ENCODE assay signal across 9 mouse cellular contexts in the genomic region with DNA sequence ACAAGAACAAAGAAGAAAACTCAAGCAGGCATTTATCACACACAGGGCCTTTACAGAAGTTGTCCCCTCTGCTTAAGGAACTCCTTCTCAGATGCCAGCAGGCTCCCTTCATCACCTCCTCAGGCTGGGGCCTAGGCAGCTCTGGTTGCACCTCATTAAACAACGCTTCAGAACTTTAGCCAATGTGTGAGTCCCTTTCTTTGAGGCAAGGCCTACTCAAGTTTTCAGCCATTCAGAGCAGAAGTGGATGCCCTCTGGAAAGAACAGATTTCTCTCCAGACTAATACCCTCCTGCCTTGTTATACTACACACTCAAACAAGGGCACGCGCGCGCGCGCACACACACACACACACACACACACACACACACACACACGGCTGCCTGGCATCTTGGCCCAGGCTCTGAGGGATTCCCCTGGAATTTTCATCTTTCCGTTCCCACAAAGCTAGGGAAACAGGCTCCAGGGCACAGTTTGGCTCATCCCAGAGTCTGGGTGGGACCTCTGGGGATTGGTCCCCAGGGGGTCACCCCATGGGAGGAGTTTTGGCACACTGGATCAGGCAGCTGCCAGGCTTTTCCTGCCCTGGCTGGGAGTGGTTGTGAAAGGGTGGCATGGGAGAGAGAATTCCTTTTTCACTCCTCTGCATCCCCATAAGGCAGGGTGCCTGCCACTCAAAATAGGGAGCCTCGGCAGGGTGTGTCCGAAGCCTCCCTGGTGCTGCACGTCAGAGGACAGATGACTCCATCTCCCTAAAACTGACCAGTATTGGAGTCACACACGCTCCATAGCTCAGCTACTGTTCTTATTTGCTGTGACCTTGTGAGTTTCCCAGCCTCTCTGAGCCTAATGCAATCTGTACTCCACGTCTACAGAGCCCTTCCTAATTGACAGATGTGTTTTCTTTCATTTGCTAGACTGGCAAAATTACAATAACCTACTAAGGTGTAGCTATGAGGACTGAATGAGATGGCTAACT. TPM values are rescaled to one million over a fixed set of nuclear protein-coding genes. Genes with fewer than 3 reads are reported as not detected.
DNase-seq lines count a peak whose midpoint lies in the region; ATAC-seq and TF ChIP-seq lines count a peak whose summit lies in the region.
"Had no signal": no experiment of that assay in that cellular context is flagged by ENCODE, and none has a peak within 500 bp of the region (broad histone marks: within the 10 kb centered on the region; RNA-seq: fewer than 3 reads in every experiment).

No protein-coding gene starts in this region.

- no peak overlapping the region for H3K9ac ChIP-seq in intestine, embryonic 14.5 days (ENCODE audit: low read length)
- no peak overlapping the region for H3K9ac ChIP-seq in intestine, postnatal 0 days (ENCODE audit: low read depth, low read length)
- no peak overlapping the region for H3K9ac ChIP-seq in embryonic facial prominence, embryonic 13.5 days
- no peak overlapping the region for H3K9ac ChIP-seq in hindbrain, postnatal 0 days (replicated peaks; ENCODE audit: low read length)

- no peak for TF ChIP-seq CTCF in intestine, postnatal 0 days (IDR thresholded peaks at IDR 0.05; ENCODE audit: low read depth)
- no peak for TF ChIP-seq CTCF in hindbrain, postnatal 0 days (IDR thresholded peaks at IDR 0.05; ENCODE audit: low read depth)

- no peak overlapping the region for H3K4me2 ChIP-seq in intestine, embryonic 14.5 days (ENCODE audit: low read length)
- no peak overlapping the region for H3K4me2 ChIP-seq in intestine, postnatal 0 days (replicated peaks; ENCODE audit: low read depth)
- H3K4me2 ChIP-seq in embryonic facial prominence, embryonic 13.5 days, result no peak overlapping the region
- H3K4me2 ChIP-seq in hindbrain, postnatal 0 days (ENCODE audit: low read depth, low read length), result no peak overlapping the region

- DNase-seq in intestine, embryonic 14.5 days (ENCODE audit: low spot score), result no peak
- DNase-seq in MN1 (ENCODE audit: low spot score), result peak; percentile 43
- DNase-seq in hindbrain, postnatal 0 days (ENCODE audit: low spot score), result peak; percentile 75
- DNase-seq in lung, postnatal 10 days, result peak; percentile 86
- no peak for DNase-seq in yolk sac, embryonic 10.5 days (ENCODE audit: low spot score)
- no peak for DNase-seq in thymus, postnatal 36 days

- peak; percentile 43; the same call in 1 of the 2 replicates for ATAC-seq in intestine, embryonic 14.5 days (replicated peaks; ENCODE audit: low FRiP score, low TSS enrichment, low read depth)
- ATAC-seq in intestine, postnatal 0 days, result no peak
- peak; percentile 29; the same call in 1 of the 2 replicates for ATAC-seq in embryonic facial prominence, embryonic 13.5 days (ENCODE audit: insufficient number of reproducible peaks, insufficient read depth, low FRiP score, low TSS enrichment, low read depth)
- peak; percentile 85 for ATAC-seq in hindbrain, postnatal 0 days

- H3K27me3 ChIP-seq in intestine, embryonic 14.5 days (replicated peaks; ENCODE audit: control insufficient read depth, insufficient read depth, low read length), result no peaks in the 10 kb centered on the region
- no peaks in the 10 kb centered on the region for H3K27me3 ChIP-seq in intestine, postnatal 0 days (replicated peaks; ENCODE audit: control insufficient read depth, insufficient read depth, low read length)
- no peaks in the 10 kb centered on the region for H3K27me3 ChIP-seq in embryonic facial prominence, embryonic 13.5 days
- H3K27me3 ChIP-seq in hindbrain, postnatal 0 days (ENCODE audit: insufficient read depth, low read length), result no peaks in the 10 kb centered on the region

- H3K27ac ChIP-seq in intestine, embryonic 14.5 days (ENCODE audit: low read depth), result peak overlapping the region; percentile 36
- H3K27ac ChIP-seq in intestine, postnatal 0 days (ENCODE audit: low read depth, low read length), result no peak overlapping the region
- H3K27ac ChIP-seq in embryonic facial prominence, embryonic 13.5 days, result peak overlapping the region; percentile 83
- peak overlapping the region; percentile 49; the same call in 1 of the 2 replicates for H3K27ac ChIP-seq in hindbrain, postnatal 0 days
- H3K27ac ChIP-seq: heart, adult 2 months had no signal

- H3K36me3 ChIP-seq in intestine, embryonic 14.5 days (ENCODE audit: control insufficient read depth, insufficient read depth, low read length), result no peaks in the 10 kb centered on the region
- H3K36me3 ChIP-seq in intestine, postnatal 0 days (ENCODE audit: control insufficient read depth, insufficient read depth), result no peaks in the 10 kb centered on the region
- H3K36me3 ChIP-seq in embryonic facial prominence, embryonic 13.5 days, result no peaks in the 10 kb centered on the region
- H3K36me3 ChIP-seq in hindbrain, postnatal 0 days (ENCODE audit: insufficient read depth, low read length), result no peaks in the 10 kb centered on the region

- peaks cover 21% of the 10 kb centered on the region for H3K4me1 ChIP-seq in intestine, embryonic 14.5 days (replicated peaks; ENCODE audit: control insufficient read depth, insufficient read depth, low read length)
- no peaks in the 10 kb centered on the region for H3K4me1 ChIP-seq in intestine, postnatal 0 days (replicated peaks; ENCODE audit: control insufficient read depth, insufficient read depth, low read length)
- peaks cover 34% of the 10 kb centered on the region for H3K4me1 ChIP-seq in embryonic facial prominence, embryonic 13.5 days
- no peaks in the 10 kb centered on the region for H3K4me1 ChIP-seq in hindbrain, postnatal 0 days (ENCODE audit: insufficient read depth, low read length)

- no peaks in the 10 kb centered on the region for H3K9me3 ChIP-seq in intestine, embryonic 14.5 days (ENCODE audit: control insufficient read depth, low read length)
- no peaks in the 10 kb centered on the region for H3K9me3 ChIP-seq in intestine, postnatal 0 days (ENCODE audit: control insufficient read depth)
- H3K9me3 ChIP-seq in embryonic facial prominence, embryonic 13.5 days, result no peaks in the 10 kb centered on the region
- H3K9me3 ChIP-seq in hindbrain, postnatal 0 days (ENCODE audit: low read length), result no peaks in the 10 kb centered on the region

- H3K4me3 ChIP-seq in intestine, embryonic 14.5 days (ENCODE audit: low read depth, low read length), result no peak overlapping the region
- no peak overlapping the region for H3K4me3 ChIP-seq in intestine, postnatal 0 days (ENCODE audit: low read depth, low read length)
- H3K4me3 ChIP-seq in embryonic facial prominence, embryonic 13.5 days, result no peak overlapping the region
- no peak overlapping the region for H3K4me3 ChIP-seq in hindbrain, postnatal 0 days (ENCODE audit: low read length)
- H3K4me3 ChIP-seq: heart, adult 2 months had no signal

- 70% methylated on average over 14 of the region's 14 CpGs for WGBS in intestine, embryonic 14.5 days
- WGBS in intestine, postnatal 0 days, result 72% methylated on average over 14 of the region's 14 CpGs
- WGBS in embryonic facial prominence, embryonic 13.5 days, result 68% methylated on average over 14 of the region's 14 CpGs
- 67% methylated on average over 14 of the region's 14 CpGs for whole genome bisulfite sequencing in hindbrain, postnatal 0 days

RNA-seq across cellular contexts. Expression of gene Tekt5, which starts 28.8 kb away (rescaled TPM):
- polyA plus RNA-seq in intestine, embryonic 14.5 days (2014; fragmentation: Nextera tagmentation; extraction: Ambion mirVana), result 0.19 and 0.28 TPM in 2 replicates
- 0.26 TPM in 1 of 2 replicates, not detected in the other for polyA plus RNA-seq in intestine, postnatal 0 days (2015; fragmentation: Nextera tagmentation; extraction: Ambion mirVana)
- polyA plus RNA-seq in embryonic facial prominence, embryonic 13.5 days (2015; fragmentation: Nextera tagmentation; extraction: Ambion mirVana), result 0.80 and 1.00 TPM in 2 replicates
- 8.6 and 10.2 TPM in 2 replicates for total RNA-seq in hindbrain, postnatal 0 days (2014; rRNA removed)
- 24.7 and 28.2 TPM in 2 replicates for polyA plus RNA-seq in hindbrain, postnatal 0 days (2015; fragmentation: Nextera tagmentation; extraction: Ambion mirVana)
- total RNA-seq: heart, adult 2 months had no signal

RNA-seq across cellular contexts. Expression of gene Nubp1, which starts 45.2 kb away (rescaled TPM):
- 71.6 and 74.2 TPM in 2 replicates for polyA plus RNA-seq in intestine, embryonic 14.5 days (2014; fragmentation: Nextera tagmentation; extraction: Ambion mirVana)
- 29.6 and 32.4 TPM in 2 replicates for polyA plus RNA-seq in intestine, postnatal 0 days (2015; fragmentation: Nextera tagmentation; extraction: Ambion mirVana)
- 63.6 and 66.4 TPM in 2 replicates for polyA plus RNA-seq in embryonic facial prominence, embryonic 13.5 days (2015; fragmentation: Nextera tagmentation; extraction: Ambion mirVana)
- total RNA-seq in hindbrain, postnatal 0 days (2014; rRNA removed), result 29.0 and 41.7 TPM in 2 replicates
- polyA plus RNA-seq in hindbrain, postnatal 0 days (2015; fragmentation: Nextera tagmentation; extraction: Ambion mirVana), result 32.4 and 32.9 TPM in 2 replicates

RNA-seq across cellular contexts. Expression of gene Emp2, which starts 52.8 kb away (rescaled TPM):
- 21.4 and 24.0 TPM in 2 replicates for polyA plus RNA-seq in intestine, embryonic 14.5 days (2014; fragmentation: Nextera tagmentation; extraction: Ambion mirVana)
- polyA plus RNA-seq in intestine, postnatal 0 days (2015; fragmentation: Nextera tagmentation; extraction: Ambion mirVana), result 8.7 and 9.5 TPM in 2 replicates
- polyA plus RNA-seq in embryonic facial prominence, embryonic 13.5 days (2015; fragmentation: Nextera tagmentation; extraction: Ambion mirVana), result 30.7 and 32.6 TPM in 2 replicates
- 25.3 and 26.6 TPM in 2 replicates for total RNA-seq in hindbrain, postnatal 0 days (2014; rRNA removed)
- 30.7 and 32.0 TPM in 2 replicates for polyA plus RNA-seq in hindbrain, postnatal 0 days (2015; fragmentation: Nextera tagmentation; extraction: Ambion mirVana)

Comparison
In these comparisons a context has a peak if more than half of its experiments do, and no peak if none do; other contexts are left out.
1. DNase-seq: peak in MN1 (single experiment), hindbrain, postnatal 0 days (single experiment) and lung, postnatal 10 days (single experiment); none in intestine, embryonic 14.5 days (single experiment), yolk sac, embryonic 10.5 days (single experiment) and thymus, postnatal 36 days (0 of 2).
2. RNA of gene Tekt5, which starts 28.8 kb away (polyA plus RNA-seq): 24.7 to 28.2 TPM in hindbrain, postnatal 0 days; 0.80 to 1.00 TPM in embryonic facial prominence, embryonic 13.5 days, 0.19 to 0.28 TPM in intestine, embryonic 14.5 days and 0.26 TPM in intestine, postnatal 0 days; every median in the first group is over 10 times any median in the second.